Mouse (Mus musculus) kidney, adult 8-10 months (tissue): ENCODE results near the gene Hdac1.
A peak's percentile ranks its signal among the peaks of the same experiment; 100 is the strongest.

Source experiments
- DNase-seq, 2 experiments: peaks; one replicate each; pipeline ENCODE4 v3.0.0; 2022

The Hdac1 gene

DNA sequence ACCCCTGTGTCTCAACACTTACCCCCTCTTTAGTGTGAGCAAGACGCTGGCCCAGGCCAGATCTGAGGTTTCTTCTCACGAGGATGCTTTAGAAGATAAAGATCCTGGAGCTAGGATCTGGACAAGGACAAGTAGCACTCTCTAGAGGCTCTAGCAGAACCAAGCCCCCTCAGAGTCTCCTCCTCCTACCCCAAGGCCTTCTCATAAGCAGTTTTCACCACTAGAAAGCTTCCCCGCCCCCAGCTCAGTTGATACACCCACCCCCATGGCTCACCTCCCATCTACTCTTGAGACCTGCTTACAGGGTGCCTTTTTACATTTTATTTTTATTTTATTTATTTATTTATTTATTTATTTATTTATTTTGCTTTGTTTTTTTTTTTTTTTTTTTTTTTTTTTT lies 32.9 kb downstream of the Hdac1 start:
- DNase-seq: no peak

DNA sequence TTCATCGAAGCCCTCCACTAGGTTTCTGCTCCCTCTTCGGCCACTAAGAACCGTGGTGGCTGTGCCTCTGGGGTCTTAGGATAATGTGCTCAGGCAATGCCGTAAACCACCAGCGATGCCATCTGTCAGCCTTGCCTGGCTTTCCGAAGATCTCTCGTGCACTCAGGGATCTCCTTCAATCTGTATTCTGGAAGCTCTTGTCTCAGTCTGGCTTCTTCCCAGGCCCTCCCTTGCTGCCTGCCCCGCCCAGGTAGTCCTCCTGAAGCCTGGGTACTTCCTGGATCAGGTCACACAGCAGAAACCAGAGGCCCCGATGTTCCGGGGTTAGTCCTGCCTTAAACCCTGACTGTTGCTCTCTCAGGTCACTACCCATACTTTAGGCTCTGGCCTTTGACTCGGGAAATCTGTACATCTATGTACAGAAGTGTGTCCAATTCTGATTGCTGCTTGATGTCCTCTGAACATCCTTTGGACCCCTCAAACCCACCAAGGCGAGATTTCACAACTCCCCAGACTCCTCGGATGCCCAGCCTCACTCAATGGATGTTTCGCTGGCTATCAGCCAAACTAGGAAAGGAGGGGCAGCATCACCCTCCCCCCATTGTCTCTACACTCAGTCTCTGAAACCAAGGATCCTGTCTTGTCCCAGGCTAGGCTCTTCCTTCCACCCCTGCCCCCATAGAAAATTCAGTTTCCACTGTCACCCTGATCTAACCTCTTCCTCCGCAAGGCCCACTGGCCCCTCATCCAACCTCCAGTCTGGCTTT lies 33.5 kb downstream of the Hdac1 start:
- DNase-seq: no peak

DNA sequence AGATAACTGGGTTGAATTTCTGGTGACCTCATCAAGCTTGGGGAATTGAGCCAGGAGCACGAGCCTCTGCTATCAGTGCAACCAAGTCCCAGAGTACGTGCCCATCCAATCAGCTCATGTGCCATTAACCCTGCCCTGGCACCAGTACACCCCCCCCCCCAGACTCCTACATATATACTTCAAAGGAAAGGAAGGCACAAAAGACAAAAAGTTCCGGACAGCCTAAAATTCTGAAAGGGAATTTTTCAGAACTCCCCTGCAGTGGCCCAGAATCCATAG lies 34.3 kb downstream of the Hdac1 start:
- DNase-seq: no peak

DNA sequence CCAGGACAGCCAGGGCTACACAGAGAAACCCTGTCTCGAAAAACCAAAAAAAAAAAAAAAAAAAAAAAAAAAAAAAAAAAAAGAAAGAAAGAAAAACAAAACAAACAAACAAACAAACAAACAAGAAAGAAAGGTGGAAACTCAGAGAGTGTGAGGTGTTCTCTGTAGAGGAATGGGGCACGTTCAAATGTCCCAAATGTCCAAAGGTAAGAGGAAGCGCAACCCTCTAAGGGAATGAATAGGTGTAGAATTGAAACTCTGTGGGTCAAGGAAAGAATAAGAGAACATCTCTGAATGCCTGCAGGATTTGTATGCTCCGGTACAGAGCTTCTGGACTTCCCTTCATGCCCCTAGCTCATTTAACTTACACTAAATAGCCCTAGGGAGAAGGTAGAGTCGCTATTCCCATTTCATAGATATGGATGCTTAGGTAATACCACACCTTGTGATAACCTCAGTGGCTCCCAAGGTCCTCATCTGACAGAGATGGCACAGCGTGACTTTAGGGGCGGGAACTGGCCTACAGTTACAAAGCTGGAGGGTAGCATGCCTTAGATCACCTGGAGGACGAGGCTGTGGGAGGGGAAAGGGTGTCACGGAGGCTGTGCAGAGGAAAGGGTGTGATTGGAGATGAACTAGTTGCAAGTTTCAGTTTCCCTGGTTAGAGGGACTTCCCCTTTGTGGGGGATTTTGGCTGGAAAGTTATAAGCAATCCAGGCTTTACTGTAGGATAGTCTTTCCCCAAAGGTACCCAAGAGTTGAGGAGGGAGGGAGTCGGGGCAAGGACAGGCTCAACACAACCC lies 34.9 kb downstream of the Hdac1 start:
- no peak for DNase-seq

DNA sequence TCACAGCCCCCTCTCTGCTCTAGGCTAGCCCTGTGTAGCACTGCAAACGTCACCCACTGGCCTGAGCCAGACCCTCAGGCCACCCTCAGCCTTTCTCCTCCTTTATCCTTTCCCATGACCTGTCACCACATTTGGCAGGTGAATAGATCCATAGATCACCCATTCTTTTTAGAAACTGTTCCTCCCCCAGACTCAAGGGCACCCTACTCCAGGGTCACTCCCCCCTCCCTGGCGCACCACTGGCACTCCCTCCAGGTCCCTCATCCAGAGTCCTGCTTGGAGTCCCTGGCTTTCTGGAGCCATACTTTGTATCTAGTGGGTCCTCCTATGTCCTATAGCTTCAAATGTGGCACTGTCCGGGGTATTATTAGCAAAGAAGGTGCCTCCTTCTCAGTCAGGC lies 37.0 kb downstream of the Hdac1 start:
- DNase-seq: no peak

DNA sequence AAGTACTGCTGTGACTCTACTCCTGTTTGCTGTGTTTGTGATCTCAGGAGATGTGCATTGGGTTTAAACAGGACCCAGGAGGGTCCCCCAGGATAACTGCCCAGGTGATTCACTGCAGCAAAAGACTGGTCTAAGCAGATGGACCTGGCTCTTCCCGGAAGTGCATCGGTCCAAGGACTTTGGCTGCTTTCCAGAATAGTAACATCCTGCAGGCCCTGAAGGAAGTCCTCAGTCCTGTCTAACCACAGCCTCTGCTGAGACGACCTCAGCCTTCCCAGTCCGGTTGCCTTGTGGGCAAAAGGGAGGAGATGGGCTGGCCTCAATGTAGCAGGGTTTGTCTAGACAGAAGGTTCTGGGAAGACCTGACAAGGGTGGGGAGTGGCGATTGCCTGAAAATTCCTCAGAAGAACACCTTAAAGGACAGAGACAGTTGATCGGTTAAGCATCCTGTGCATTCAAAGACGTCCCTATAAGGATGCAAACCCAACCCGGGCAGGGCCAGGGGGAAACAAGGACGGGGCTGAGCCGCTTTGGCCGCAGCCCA lies 39.5 kb downstream of the Hdac1 start:
- no peak for DNase-seq

DNA sequence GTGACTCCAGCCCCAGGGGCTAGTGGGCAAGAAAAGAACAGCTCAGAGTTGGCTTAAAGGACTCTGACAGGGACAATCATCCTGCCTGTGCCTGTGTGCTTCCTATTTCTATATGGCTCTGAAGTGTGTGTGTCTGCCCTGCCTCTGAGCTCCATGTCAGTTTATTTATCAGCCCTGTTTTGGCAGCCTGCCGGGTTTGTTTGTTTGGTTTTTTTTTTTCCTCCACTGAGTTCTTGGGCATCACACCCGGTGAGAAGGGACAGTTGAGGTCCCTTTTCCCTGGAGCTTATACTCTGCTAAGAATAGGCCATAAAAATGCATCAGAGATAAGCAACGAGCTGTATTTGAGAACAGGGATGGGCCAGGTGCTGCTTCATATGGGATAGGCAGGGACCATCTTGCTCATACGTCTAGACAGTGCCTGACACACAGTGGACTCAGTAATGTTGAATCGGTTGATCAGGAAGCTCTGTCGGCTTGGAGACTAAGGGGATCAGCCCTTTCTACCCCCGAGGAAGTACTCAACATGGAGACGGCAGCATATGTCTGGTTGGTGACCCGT lies 40.1 kb downstream of the Hdac1 start:
- DNase-seq: no peak

DNA sequence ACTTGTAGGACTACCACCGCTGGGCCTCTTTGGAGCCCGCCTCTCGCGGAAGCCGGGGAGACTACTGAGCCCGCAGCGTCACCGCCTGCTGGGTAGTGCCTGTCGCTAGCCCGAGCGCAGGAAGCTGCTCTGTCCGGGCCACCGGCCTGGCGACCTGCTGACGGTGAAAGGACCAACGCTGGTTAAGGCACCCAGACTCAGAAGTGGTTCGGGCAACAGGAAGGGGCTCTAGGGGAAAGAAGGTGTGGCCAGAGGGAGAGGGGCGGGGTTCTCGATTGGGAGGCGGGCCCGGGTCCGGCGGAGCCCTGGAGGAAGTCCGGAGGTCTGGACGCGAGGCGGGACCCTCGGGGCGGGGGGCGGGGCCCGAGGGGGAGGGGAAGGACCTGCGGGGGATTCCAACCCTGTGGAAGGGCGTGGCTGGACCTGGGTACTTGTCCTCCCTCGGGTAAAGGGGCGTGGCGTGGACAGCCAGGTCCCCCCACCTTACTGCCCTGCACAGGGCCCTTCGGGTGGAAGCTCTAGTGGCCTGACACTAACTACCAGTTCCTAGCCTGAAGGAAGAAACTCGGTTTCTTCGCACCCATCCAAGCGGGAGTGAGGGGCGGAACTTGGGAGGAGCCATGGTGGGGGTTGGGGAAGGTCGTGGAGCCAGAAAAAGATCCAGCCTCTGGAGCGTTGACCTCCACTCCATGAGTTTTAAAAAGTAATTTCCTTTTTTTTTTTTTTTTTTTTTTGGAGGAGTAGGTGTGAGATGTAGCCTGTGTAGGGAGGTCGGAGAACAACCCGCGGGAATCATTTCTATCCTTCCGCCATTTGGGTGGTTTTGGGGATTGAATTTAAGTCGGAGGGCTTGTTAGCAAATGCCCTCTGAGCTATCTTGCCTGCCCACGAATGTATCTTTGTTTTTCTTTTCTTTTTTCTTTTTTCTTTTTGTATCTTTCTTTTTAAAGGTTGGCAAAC lies 41.6 kb downstream of the Hdac1 start:
- DNase-seq: peak; percentile 87 to 88

DNA sequence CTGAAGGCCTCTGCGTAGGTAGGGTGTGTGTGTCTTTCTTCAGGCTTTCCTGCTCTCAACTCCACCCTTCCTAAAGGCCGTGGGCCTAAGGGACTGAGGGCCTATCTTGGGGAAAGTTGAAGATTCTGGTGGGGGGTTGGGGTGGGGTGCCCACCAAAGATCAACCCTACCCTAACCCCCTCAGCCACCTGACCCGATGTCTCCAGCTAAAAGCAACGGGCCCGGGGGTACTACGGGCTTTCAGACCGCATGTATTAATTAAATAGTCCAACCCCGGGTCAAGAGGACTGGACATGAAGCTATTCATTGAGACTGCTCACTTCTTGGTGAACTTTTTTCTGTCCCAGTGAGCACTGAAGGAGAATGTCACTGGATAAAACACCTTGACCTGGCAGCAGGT lies 42.5 kb downstream of the Hdac1 start:
- no peak for DNase-seq

DNA sequence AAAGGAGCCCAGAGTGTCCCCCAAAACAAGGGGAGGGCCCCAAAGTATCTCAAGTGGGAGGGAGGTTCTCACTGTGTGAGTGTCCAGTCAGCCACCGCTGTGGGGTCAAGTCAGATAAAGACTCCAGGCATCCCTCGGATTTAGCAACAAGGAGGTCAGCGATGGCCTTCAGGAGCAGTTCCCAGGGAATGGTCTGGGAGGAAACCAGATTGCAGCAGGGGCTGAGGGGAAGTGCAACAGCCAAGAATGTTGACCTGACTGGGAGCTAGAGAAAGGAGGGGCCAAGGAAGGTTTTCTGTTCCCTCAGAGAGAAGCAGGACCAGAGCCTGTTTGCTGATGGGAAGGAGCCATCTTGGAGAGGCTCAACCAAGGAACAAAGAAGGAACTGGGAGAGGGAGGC lies 43.6 kb downstream of the Hdac1 start:
- DNase-seq: no peak

DNA sequence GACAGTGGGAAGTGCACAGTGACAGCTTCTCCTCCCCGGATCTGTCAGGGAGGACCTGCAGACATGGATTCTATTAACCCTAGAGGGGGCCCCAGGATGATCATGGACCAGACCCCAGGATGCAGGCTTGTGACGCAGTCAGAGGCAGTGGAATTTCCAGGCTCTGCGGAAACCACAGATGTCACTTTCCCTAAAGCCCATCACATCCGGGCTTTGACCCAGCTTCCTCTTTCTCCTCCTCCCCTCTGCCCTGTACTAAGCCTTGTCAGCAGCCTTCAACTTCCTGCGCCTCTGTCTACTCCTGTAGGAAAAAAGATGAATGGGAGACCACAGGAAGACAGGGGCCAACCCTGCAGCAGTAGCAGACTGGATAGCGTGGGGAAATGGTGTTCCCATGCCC lies 45.9 kb downstream of the Hdac1 start:
- peak; percentile 57 to 63 for DNase-seq

DNA sequence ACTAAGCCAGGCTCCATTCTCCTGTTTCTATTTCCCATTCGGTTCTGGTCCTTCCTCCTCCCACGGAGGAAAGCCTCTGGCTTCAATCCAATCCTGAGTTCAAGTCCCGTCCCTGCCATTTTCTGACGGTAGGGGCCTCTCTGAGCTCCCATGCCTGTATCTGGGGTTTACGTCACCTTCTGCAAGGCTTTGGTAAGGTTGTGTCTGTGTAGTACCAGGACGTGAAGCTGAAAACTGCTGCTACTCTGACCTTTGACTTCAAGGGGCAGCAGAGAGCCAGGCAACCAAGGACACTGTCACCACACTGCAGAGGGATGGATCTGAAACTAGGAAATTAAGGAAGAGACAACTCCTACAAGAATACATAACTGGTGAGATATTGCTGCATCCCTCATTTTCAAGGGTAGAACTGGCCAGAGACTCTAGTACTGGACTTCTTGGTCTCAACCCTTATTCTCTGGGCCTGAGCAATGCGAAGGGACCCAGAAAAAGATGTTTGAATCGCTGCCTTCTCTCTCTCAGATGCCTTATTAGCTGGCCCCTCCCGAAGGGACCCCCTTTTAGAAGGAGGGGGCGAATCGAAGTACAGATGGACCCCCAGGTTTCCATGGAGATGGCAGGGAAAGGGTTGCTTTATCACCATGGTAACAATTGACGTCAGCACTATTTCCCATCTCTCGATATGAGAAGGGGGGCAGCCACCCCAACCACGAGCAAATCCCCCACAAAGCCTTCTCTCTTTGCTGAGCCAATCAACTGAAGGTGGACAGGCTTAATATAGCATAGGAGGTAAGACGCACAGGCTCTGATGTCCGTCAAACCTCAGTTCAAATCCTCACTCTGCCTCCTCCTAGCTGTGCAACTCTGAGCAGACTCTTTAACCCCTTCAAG lies 46.6 kb downstream of the Hdac1 start:
- peak in 1 of 2 experiments; percentile 25 for DNase-seq

DNA sequence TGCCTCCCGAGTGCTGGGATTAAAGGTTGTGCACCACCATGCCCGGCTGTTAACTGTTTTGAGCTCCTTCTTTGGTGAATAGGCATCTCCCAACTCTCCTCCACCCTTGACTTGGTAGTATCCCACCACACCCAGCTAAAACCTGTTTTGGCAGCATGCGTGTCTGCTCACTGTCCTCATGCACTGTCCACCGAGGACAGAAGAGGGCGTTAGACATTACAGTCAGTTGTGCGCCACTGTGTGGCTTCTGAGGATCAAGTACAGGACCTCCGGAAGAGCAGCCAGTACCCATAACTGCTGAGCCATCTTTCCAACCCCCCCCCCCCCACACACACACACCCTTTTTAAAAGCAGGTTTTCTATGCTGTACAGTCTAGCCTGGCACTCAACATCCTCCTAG lies 47.8 kb downstream of the Hdac1 start:
- peak in 1 of 2 experiments; percentile 38 for DNase-seq

DNA sequence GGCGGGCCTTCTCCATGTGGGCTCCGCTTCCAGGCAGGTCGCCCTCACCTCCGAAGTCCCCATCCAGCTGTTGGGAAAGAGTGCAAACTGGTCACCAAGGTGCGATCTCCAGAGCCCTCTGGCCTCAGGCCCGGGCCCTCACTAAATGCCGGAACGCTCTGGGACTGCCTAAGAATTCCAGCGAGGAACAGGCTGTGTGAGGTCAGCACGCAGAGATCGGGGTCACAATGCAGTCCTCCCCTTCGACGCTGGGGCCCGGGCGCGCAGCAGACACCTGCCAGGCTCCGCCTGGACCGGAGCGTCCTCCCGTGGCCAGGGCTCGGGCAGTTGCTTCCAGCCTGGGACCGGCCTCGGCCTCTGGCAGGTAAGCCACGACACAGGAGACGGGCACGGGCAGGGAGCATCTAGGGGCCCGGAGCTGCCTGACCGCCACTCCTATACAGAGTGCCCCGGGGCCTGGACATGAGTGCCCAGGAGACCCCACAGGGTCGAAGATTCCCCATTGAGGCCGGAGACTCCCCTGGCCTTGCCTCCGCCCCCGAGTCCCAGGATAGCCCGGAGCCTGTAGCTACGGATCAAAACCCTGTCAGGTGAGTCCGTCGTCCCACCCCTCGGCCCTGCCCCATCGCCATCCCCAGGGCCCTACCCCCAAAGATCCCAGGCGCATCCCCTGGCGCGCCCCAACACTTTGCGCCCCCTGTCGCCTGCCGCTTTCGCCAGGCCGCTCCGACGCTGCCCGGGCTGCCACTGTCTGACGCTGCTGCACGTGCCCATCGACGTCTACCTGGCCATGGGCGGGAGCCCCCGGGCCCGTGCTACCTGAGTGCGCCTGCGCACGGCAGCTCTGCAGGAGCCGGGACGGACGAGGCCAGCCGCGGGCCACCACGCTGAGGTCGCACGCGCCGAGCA lies 51.3 kb downstream of the Hdac1 start, which contains the start of the genes Tssk3 and Fam229a:
Tssk3 (minus strand) TSS at position 51 of the 909 bp plus-strand sequence.
Fam229a (plus strand) TSS at position 219 of the 909 bp plus-strand sequence.
- DNase-seq: peak in 1 of 2 experiments; percentile 38

DNA sequence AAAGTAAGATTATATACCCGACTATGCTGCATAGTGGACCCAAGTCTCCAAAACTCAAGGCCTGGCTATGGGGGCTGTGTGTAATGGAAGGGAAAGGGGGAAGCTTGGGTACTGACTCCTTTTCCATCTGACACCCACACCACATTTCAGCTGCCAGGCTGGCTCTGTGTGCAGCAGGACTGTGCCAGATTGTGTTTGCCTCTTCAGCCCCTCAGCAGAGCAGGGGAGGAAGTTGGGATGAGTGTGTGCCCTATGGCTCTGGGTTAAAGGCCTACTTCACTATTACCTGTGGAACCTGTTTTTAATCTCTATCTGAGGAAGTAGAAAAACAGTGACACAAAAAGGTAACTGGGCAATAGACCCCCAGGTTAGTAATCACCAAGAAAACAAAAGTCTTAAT lies 61.4 kb downstream of the Hdac1 start:
- DNase-seq: no peak

DNA sequence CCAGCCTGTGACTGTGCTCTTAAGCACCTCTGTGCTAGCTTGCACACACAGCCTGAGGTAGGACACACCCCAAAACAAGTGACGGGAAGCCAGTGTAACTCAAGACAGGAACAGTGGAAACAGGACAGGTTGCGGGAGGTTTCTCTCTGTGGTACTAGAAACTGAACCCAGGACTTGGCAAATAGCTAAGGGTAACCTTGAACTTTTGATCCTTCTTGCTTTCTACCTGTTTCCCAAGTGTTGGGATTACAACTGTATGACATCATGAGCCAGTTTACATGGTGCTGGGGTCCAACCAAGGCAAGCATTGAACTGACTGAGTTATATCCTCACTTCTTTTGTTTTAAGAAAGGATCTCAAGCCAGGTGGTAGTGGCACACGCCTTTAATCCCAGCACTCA lies 62.6 kb downstream of the Hdac1 start:
- no peak for DNase-seq

DNA sequence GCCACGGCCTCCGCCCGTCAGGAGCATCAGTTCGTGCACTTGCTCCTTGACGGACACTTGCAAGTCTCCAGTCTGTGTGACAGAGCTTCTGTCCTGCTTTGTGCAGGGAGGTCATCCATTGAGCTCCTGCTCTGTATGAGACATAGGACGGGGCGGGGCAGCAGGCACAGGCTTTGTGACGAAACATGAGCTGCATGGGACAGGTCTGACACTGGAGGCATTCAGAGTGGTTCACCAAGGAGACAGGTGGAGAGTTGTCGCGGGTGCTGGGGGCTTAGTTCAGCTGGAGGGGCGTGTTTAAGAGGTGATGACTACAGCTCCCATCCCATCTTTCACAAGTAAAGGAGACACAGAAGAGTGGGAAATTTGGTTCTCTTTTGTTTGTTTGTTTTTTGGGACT lies 66.5 kb downstream of the Hdac1 start:
- DNase-seq: no peak
